In the genomic region with DNA sequence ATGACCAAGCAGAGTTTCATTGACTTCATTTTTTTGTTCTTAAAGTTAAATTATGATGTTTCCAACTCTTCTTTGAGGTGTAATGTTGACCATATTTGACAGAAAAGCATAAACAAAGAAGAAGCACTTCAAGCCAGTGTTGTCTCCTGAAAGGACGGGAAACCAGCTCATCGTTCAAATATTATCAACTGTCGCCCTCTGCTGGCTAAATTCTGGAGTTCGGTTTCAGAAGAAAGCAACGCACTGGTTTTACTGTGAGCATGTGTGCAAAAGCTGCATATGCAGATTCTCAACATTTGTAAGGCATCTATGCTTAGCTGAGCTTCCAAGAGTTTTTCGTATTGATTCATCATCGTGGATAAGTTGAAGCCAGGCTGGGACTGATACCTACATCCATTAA, we compare ENCODE assay signal across 8 mouse cellular contexts.
DNase-seq lines count a peak whose midpoint lies in the region; ATAC-seq and TF ChIP-seq lines count a peak whose summit lies in the region.

No protein-coding gene starts in this region.

- intact Hi-C loops in left cerebral cortex, postnatal 36 days (cut with DNase I) = loop anchor here (5.0 to 10.0 kb wide), 4 partner anchors 830 to 1458 kb away; no protein-coding TSS in a partner anchor

- H3K27ac ChIP-seq in kidney, adult 2 months (ENCODE audit: insufficient read depth, low read depth, low read length) = no peak overlapping the region
- no peak overlapping the region for H3K27ac ChIP-seq in midbrain, embryonic 15.5 days
- no peak overlapping the region for H3K27ac ChIP-seq in stomach, postnatal 0 days (replicated peaks)

- H3K27me3 ChIP-seq in kidney, adult 2 months (replicated peaks; ENCODE audit: control insufficient read depth, insufficient read depth, low read length) = no peaks in the 10 kb centered on the region
- H3K27me3 ChIP-seq in midbrain, embryonic 15.5 days (replicated peaks) = no peaks in the 10 kb centered on the region
- H3K27me3 ChIP-seq in stomach, postnatal 0 days (ENCODE audit: control insufficient read depth, insufficient read depth, low read length) = no peaks in the 10 kb centered on the region

- no peaks in the 10 kb centered on the region for H3K36me3 ChIP-seq in kidney, adult 2 months (ENCODE audit: control insufficient read depth, insufficient read depth, low read length)
- H3K36me3 ChIP-seq in midbrain, embryonic 15.5 days (replicated peaks) = no peaks in the 10 kb centered on the region
- no peaks in the 10 kb centered on the region for H3K36me3 ChIP-seq in stomach, postnatal 0 days (ENCODE audit: control insufficient read depth, insufficient read depth, low read length)

- no peak for TF ChIP-seq EP300 in stomach, postnatal 0 days (optimal IDR thresholded peaks at IDR 0.05)

- TF ChIP-seq POLR2A in kidney, adult 2 months (IDR thresholded peaks at IDR 0.05; ENCODE audit: low read depth, low read length) = no peak

- H3K4me3 ChIP-seq in kidney, adult 2 months (ENCODE audit: insufficient read depth, low read depth, low read length) = no peak overlapping the region
- H3K4me3 ChIP-seq in midbrain, embryonic 15.5 days = no peak overlapping the region
- H3K4me3 ChIP-seq in stomach, postnatal 0 days (ENCODE audit: low read depth, low read length) = no peak overlapping the region

- TF ChIP-seq CTCF in kidney, adult 2 months (conservative IDR thresholded peaks at IDR 0.05; ENCODE audit: insufficient read depth, insufficient read length, low read depth, low read length) = peak; percentile 52
- TF ChIP-seq CTCF in stomach, postnatal 0 days (IDR thresholded peaks at IDR 0.05; ENCODE audit: low read depth) = peak; percentile 90

- H3K4me2 ChIP-seq in midbrain, embryonic 15.5 days = no peak overlapping the region
- no peak overlapping the region for H3K4me2 ChIP-seq in stomach, postnatal 0 days (replicated peaks; ENCODE audit: low read depth)

- 5% methylated on average over 7 of the region's 7 CpGs for WGBS in kidney, adult 2 months
- WGBS in midbrain, embryonic 15.5 days = 5% methylated on average over 7 of the region's 7 CpGs
- 3% methylated on average over 7 of the region's 7 CpGs for WGBS in stomach, postnatal 0 days

- no peak overlapping the region for H3K9ac ChIP-seq in midbrain, embryonic 15.5 days
- H3K9ac ChIP-seq in stomach, postnatal 0 days (ENCODE audit: low read length) = no peak overlapping the region

- DNase-seq in spleen, postnatal 10 days (ENCODE audit: low spot score in 2 of 2) = peak; percentile 5 to 48
- no peak for DNase-seq in spleen, adult 12 weeks (ENCODE audit: low spot score)
- peak; percentile 73 to 85 for DNase-seq in cerebellum, postnatal 25 days
- peak; percentile 27 to 29 for DNase-seq in gastrocnemius, adult 8-10 months (ENCODE audit: low spot score in 2 of 2)
- peak; percentile 78 for DNase-seq in kidney, adult 2 months
- peak; percentile 76 to 78 for DNase-seq in left cerebral cortex, postnatal 36 days (ENCODE audit: low spot score in 2 of 2)
- peak; percentile 77 for DNase-seq in stomach, postnatal 0 days (ENCODE audit: low spot score)

- ATAC-seq in midbrain, embryonic 15.5 days (replicated peaks) = peak; percentile 82; the same call in 1 of the 2 replicates
- ATAC-seq in stomach, postnatal 0 days (ENCODE audit: low FRiP score, low TSS enrichment) = no peak

- H3K4me1 ChIP-seq in kidney, adult 2 months (ENCODE audit: control insufficient read depth, insufficient read depth, low read length) = no peaks in the 10 kb centered on the region
- no peaks in the 10 kb centered on the region for H3K4me1 ChIP-seq in midbrain, embryonic 15.5 days
- no peaks in the 10 kb centered on the region for H3K4me1 ChIP-seq in stomach, postnatal 0 days (replicated peaks; ENCODE audit: control insufficient read depth, insufficient read depth)

- H3K9me3 ChIP-seq in midbrain, embryonic 15.5 days = no peaks in the 10 kb centered on the region
- H3K9me3 ChIP-seq in stomach, postnatal 0 days (ENCODE audit: control insufficient read depth, low read length) = no peaks in the 10 kb centered on the region
